Mouse (Mus musculus) hindbrain, embryonic 12.5 days (tissue): ENCODE data around the gene Foxred1. TPM values are rescaled to one million over a fixed set of nuclear protein-coding genes. Genes with fewer than 3 reads are reported as not detected.

Source experiments
- ATAC-seq: fragments of 200-750 bp; cut with Nextera tagmentation; 2 replicates; pipeline ENCODE4 v1.8.0; 2017; ENCODE audit warnings: moderate TSS enrichment; ENCODE audit not compliant: low FRiP score
- H3K27ac ChIP-seq: fragments of 300-500 bp; sonication (generic); 2 replicates; pipeline ENCODE4 v1.5.1; 2016; ENCODE audit warnings: mild to moderate bottlenecking
- H3K27me3 ChIP-seq: fragments of 300-500 bp; sonication (generic); 2 replicates; pipeline ENCODE4 v1.6.1; 2016; ENCODE audit warnings: mild to moderate bottlenecking
- H3K36me3 ChIP-seq: fragments of 300-500 bp; sonication (generic); 2 replicates; pipeline ENCODE4 v1.6.1; 2016; ENCODE audit warnings: mild to moderate bottlenecking
- H3K4me1 ChIP-seq: fragments of 300-500 bp; sonication (generic); 2 replicates; pipeline ENCODE4 v1.6.1; 2016
- H3K4me2 ChIP-seq: fragments of 300-500 bp; sonication (generic); replicated peaks from 2 replicates; pipeline ENCODE4 v1.6.1; 2016; ENCODE audit warnings: mild to moderate bottlenecking
- H3K4me3 ChIP-seq: fragments of 300-500 bp; sonication (generic); 2 replicates; pipeline ENCODE4 v1.5.1; 2016; ENCODE audit warnings: mild to moderate bottlenecking
- H3K9ac ChIP-seq: fragments of 300-500 bp; sonication (generic); 2 replicates; pipeline ENCODE4 v1.6.1; 2016; ENCODE audit warnings: mild to moderate bottlenecking, moderate library complexity
- H3K9me3 ChIP-seq: fragments of 300-500 bp; sonication (generic); replicated peaks from 2 replicates; pipeline ENCODE4 v1.6.1; 2016; ENCODE audit warnings: mild to moderate bottlenecking
- WGBS: fragments of 180-500 bp; shearing (Covaris S2); methylation state at CpG from one replicate; pipeline ENCODE4 v1.1.7; 2016; 5-methylcytosine and 5-hydroxymethylcytosine counted together
- polyA plus RNA-seq: library from polyadenylated mRNA; unstranded; fragments of >200 nt; fragmentation: Nextera tagmentation; extraction: Ambion mirVana; gene quantifications from 2 replicates; pipeline ENCODE4 v1.2.1, GENCODE M21; 2016

Foxred1 gene
- polyA plus RNA-seq, 1 experiment from 2014 or later, result 50.4 TPM

- Histone ChIP-seq H3K27ac (no peak overlapping the region), H3K4me3 (no peak overlapping the region), H3K4me2 (no peak overlapping the region), H3K9me3 (no peaks in the 10 kb centered on the region), H3K4me1 (no peaks in the 10 kb centered on the region), H3K9ac (no peak overlapping the region), H3K36me3 (peaks cover 11% of the 10 kb centered on the region), H3K27me3 (no peaks in the 10 kb centered on the region)
- ATAC-seq, result no peak
- 70% methylated on average over 5 of the region's 5 CpGs for WGBS
These were observed 27.5 kb downstream of the Foxred1 start for GRCm38 (mm10) chr9:35183359-35183758.

GRCm38 (mm10) chr9:35182832-35183231, 28.0 kb downstream of the Foxred1 start:
- no peak for ATAC-seq
- H3K9me3 ChIP-seq, result no peaks in the 10 kb centered on the region
- H3K4me2 ChIP-seq, result no peak overlapping the region
- H3K36me3 ChIP-seq, result peaks cover 10% of the 10 kb centered on the region; the same call in 1 of the 2 replicates
- 79% methylated on average over 2 of the region's 2 CpGs for WGBS
- no peaks in the 10 kb centered on the region for H3K4me1 ChIP-seq
- H3K9ac ChIP-seq, result no peak overlapping the region
- H3K4me3 ChIP-seq, result no peak overlapping the region
- no peaks in the 10 kb centered on the region for H3K27me3 ChIP-seq
- H3K27ac ChIP-seq, result no peak overlapping the region

DNA sequence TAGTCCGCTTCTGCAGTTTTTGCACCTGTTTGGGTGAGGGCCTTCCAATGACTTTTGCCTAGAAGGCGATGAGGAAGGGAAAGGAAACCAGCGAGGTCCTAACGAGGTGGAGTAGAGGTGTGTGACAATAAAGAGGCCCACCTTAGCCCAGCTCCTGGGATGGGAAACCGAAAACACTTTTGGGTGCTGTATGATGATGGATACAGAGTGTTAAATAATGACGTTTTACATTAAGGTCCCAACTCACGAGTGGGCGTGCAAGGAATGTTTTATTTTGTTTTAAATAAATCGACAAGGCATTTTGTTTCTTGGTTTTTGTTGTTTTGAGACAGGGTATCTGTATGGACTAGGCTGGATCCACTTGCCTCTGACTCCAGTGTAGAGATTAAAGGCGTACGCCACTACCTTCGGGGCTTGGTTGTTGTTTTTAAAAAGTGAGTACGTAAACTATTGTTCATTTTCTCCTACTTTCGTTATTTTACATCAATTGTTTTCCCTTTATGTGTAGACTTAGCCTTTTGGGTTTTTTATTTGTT, 34.7 kb downstream of the Foxred1 start:
- Histone ChIP-seq H3K9me3 (no peaks in the 10 kb centered on the region), H3K4me2 (peak overlapping the region; percentile 70), H3K27me3 (no peaks in the 10 kb centered on the region), H3K4me3 (peak overlapping the region; percentile 56), H3K27ac (no peak overlapping the region), H3K36me3 (no peaks in the 10 kb centered on the region), H3K9ac (no peak overlapping the region), H3K4me1 (peaks cover 14% of the 10 kb centered on the region)
- ATAC-seq, result peak; percentile 32
- WGBS, result 49% methylated on average over 14 of the region's 14 CpGs

GRCm38 (mm10) chr9:35175251-35176123, 35.4 kb downstream of the Foxred1 start, which contains the start of gene Dcps:
Gene Dcps, minus strand, starts transcription at chr9:35176061.
- peak within 1 kb of the TSS; percentile 81 for H3K27ac ChIP-seq
- peak within 1 kb of the TSS; percentile 56 for H3K4me3 ChIP-seq
- peak within 1 kb of the TSS; percentile 49 for H3K9ac ChIP-seq
- under 1% methylated on average over 38 of the region's 38 CpGs for WGBS
- no peaks in the 10 kb centered on the region for H3K27me3 ChIP-seq
- peaks cover 14% of the 10 kb centered on the region for H3K4me1 ChIP-seq
- ATAC-seq, result peak; percentile 98
- peaks cover 6% of the 10 kb centered on the region for H3K36me3 ChIP-seq
- peak within 1 kb of the TSS; percentile 70 for H3K4me2 ChIP-seq
- H3K9me3 ChIP-seq, result no peaks in the 10 kb centered on the region

DNA sequence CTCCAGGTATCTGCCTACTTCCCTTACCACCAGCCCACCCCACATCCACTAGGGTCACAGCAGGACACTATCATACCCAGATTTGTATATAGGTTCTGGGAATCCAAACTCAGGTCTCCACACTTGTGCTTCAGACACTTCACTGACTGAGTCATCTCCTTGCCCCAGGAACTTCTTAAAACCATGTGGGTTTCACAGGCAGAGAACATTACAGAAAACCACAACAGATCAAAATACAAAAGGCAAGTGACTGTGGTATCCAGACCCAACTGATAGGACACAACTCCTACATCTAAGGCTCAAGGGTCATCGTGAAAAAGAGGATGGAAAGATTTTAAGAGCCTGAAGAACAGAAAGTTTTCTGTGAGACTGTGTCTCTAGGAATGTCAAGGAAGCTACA, 37.5 kb downstream of the Foxred1 start:
- no peaks in the 10 kb centered on the region for H3K9me3 ChIP-seq
- H3K9ac ChIP-seq, result no peak overlapping the region
- no peak overlapping the region for H3K4me3 ChIP-seq
- no peak for ATAC-seq
- no peak overlapping the region for H3K27ac ChIP-seq
- H3K36me3 ChIP-seq, result peaks cover 14% of the 10 kb centered on the region
- WGBS, result 88% methylated on average over 1 of the region's 1 CpGs
- H3K4me2 ChIP-seq, result no peak overlapping the region
- peaks cover 14% of the 10 kb centered on the region for H3K4me1 ChIP-seq
- no peaks in the 10 kb centered on the region for H3K27me3 ChIP-seq

DNA sequence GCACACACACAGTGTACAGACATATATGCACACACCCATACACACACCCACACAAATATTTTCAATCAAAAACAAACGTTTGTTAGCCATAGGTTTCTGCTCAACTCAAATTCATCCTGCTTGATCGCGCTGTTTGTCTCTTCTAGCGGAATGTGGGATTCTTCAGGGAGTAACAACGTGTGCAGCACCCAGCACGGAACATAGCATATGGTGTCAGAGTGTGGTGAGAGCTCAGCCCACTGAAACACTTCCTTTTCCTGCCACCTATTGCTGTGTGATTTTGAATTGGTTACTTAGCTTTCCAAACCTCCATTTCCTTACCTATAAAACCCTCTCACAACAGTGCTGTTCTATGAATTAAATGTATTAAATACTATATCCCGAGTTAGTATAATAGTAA, 40.8 kb downstream of the Foxred1 start:
- ATAC-seq, result no peak
- Histone ChIP-seq H3K27me3 (no peaks in the 10 kb centered on the region), H3K9me3 (no peaks in the 10 kb centered on the region), H3K4me3 (no peak overlapping the region), H3K9ac (no peak overlapping the region), H3K27ac (no peak overlapping the region), H3K4me2 (no peak overlapping the region), H3K4me1 (peaks cover 19% of the 10 kb centered on the region), H3K36me3 (peaks cover 14% of the 10 kb centered on the region)
- 96% methylated on average over 7 of the region's 7 CpGs for WGBS

GRCm38 (mm10) chr9:35166798-35167635, 43.8 kb downstream of the Foxred1 start:
- Histone ChIP-seq H3K9ac (no peak overlapping the region), H3K4me2 (no peak overlapping the region), H3K4me1 (peaks cover 9% of the 10 kb centered on the region), H3K4me3 (no peak overlapping the region), H3K9me3 (no peaks in the 10 kb centered on the region), H3K27me3 (no peaks in the 10 kb centered on the region), H3K36me3 (peaks cover 20% of the 10 kb centered on the region), H3K27ac (peak overlapping the region; percentile 45)
- 28% methylated on average over 9 of the region's 9 CpGs for WGBS
- peak; percentile 82 for ATAC-seq

DNA sequence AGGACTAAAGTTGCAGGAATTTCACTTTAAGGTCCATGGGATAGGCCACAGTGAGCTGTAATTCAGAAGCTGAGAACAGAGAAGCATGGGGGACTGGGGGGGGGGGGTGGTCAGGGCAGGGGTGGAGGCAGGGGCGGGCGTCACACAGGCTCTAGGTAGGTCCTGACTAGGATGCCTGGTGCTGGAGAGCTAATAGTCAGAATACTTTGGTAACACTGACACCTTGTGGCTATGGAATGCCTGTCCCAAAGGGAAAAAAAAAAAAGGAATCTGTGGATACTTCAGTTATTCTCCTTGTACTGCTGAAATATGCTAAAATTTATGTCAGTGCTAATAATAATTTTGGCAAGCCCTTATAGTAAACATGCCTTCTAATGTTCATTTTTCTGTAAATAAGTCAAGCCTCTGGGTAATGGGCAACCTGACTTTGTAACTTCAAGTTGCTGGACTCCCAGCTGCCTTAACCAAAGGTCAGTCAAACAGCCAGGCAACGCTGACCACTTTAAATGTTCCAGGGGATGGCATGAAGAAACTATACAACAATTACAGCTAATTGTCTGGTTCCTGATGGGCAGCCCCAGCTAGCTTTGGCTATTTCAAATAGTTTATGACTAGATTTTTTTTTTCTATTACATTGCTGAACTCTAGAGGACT, 44.6 kb downstream of the Foxred1 start:
- H3K4me3 ChIP-seq, result no peak overlapping the region
- no peak overlapping the region for H3K9ac ChIP-seq
- H3K27me3 ChIP-seq, result no peaks in the 10 kb centered on the region
- no peak overlapping the region for H3K27ac ChIP-seq
- H3K9me3 ChIP-seq, result no peaks in the 10 kb centered on the region
- H3K4me2 ChIP-seq, result no peak overlapping the region
- peaks cover 20% of the 10 kb centered on the region for H3K36me3 ChIP-seq
- ATAC-seq, result 0 out of 2 replicates have a peak, but pooled peaks have one; percentile 23
- 22% methylated on average over 3 of the region's 3 CpGs for WGBS
- H3K4me1 ChIP-seq, result peaks cover 9% of the 10 kb centered on the region

- Histone ChIP-seq H3K4me3 (no peak overlapping the region), H3K4me2 (no peak overlapping the region), H3K27ac (no peak overlapping the region), H3K27me3 (no peaks in the 10 kb centered on the region), H3K36me3 (peaks cover 6% of the 10 kb centered on the region), H3K9ac (no peak overlapping the region), H3K9me3 (no peaks in the 10 kb centered on the region), H3K4me1 (peaks cover 9% of the 10 kb centered on the region)
- ATAC-seq, result no peak
- WGBS, result 82% methylated on average over 5 of the region's 5 CpGs
These were observed 46.5 kb downstream of the Foxred1 start for GRCm38 (mm10) chr9:35164142-35164874.

DNA sequence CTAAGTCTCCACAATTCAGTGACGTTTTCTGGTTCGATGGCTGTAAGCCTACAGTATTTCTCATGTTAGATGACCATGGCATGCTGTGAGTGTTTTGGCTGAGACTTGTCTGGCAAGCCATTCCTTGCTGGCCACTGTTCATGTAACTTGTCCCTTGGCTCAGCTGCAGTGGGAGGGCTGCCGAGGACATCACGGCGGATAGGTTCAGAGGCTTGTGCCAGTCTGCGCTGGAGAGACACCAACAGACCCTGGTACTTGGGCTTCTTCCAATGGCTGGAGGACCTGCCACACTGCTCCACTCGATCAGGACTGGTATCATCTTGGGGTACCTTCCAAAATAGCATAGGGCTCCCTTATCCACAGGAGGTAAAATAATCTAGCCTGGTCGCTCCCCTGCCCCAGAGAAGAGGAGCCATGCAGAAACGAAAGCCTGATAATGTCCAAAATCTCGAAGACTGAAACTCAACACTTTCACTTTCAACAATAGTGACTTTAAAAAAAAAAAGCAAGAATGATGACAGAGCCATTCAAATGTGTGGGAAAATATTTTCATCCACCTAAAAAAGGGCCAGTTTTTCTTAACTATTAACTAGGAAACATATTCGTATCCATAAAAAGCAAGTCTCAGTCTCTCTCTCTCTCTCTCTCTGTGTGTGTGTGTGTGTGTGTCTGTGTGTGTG, 47.7 kb downstream of the Foxred1 start:
- Histone ChIP-seq H3K27ac (no peak overlapping the region), H3K36me3 (peaks cover 6% of the 10 kb centered on the region), H3K4me3 (no peak overlapping the region), H3K9ac (no peak overlapping the region), H3K4me2 (no peak overlapping the region), H3K9me3 (no peaks in the 10 kb centered on the region), H3K4me1 (peaks cover 9% of the 10 kb centered on the region), H3K27me3 (no peaks in the 10 kb centered on the region)
- ATAC-seq, result no peak
- WGBS, result 91% methylated on average over 11 of the region's 11 CpGs

- no peak for ATAC-seq
- 87% methylated on average over 7 of the region's 7 CpGs for WGBS
- Histone ChIP-seq H3K36me3 (peaks cover 6% of the 10 kb centered on the region), H3K9me3 (no peaks in the 10 kb centered on the region), H3K9ac (no peak overlapping the region), H3K27me3 (no peaks in the 10 kb centered on the region), H3K4me1 (no peaks in the 10 kb centered on the region), H3K4me3 (no peak overlapping the region), H3K4me2 (no peak overlapping the region), H3K27ac (no peak overlapping the region)
These were observed 49.1 kb downstream of the Foxred1 start for GRCm38 (mm10) chr9:35161721-35162120.
